Mouse (Mus musculus): ENCODE data around the gene Rflnb. TPM values are rescaled to one million over a fixed set of nuclear protein-coding genes. Genes with fewer than 3 reads are reported as not detected.

Rflnb gene
- polyA plus RNA-seq, 1 experiment = 18.8 TPM

GRCm38 (mm10) chr11:75973988-75974387 lies 53.6 kb downstream of the Rflnb start:
- no peaks in the 10 kb centered on the region for H3K36me3 ChIP-seq (ENCODE audit: control insufficient read depth, insufficient read depth, low read length)
- 94% methylated on average over 1 of the region's 1 CpGs for WGBS
- H3K4me1 ChIP-seq (ENCODE audit: control insufficient read depth, insufficient read depth, low read length) = no peaks in the 10 kb centered on the region

GRCm38 (mm10) chr11:75972916-75973567 lies 54.5 kb downstream of the Rflnb start:
- Histone ChIP-seq H3K36me3 (ENCODE audit: control insufficient read depth, insufficient read depth, low read length) (no peaks in the 10 kb centered on the region), H3K4me3 (ENCODE audit: insufficient read depth, low read depth, low read length) (no peak overlapping the region), H3K27ac (ENCODE audit: insufficient read depth, low read depth, low read length) (no peak overlapping the region), H3K27me3 (replicated peaks; ENCODE audit: control insufficient read depth, insufficient read depth, low read length) (no peaks in the 10 kb centered on the region), H3K4me1 (ENCODE audit: control insufficient read depth, insufficient read depth, low read length) (no peaks in the 10 kb centered on the region)
- TF ChIP-seq POLR2A (IDR thresholded peaks at IDR 0.05; ENCODE audit: low read depth, low read length) (no peak), CTCF (conservative IDR thresholded peaks at IDR 0.05; ENCODE audit: insufficient read depth, insufficient read length, low read depth, low read length) (no peak)
- 68% methylated on average over 7 of the region's 7 CpGs for WGBS
- no peak for DNase-seq

More at GRCm38 (mm10) chr11:75973988-75974387, 53.6 kb downstream of the Rflnb start:
- TF ChIP-seq CTCF (conservative IDR thresholded peaks at IDR 0.05; ENCODE audit: insufficient read depth, insufficient read length, low read depth, low read length) = peak; percentile 48
- TF ChIP-seq POLR2A (IDR thresholded peaks at IDR 0.05; ENCODE audit: low read depth, low read length) = no peak
- no peak overlapping the region for H3K4me3 ChIP-seq (ENCODE audit: insufficient read depth, low read depth, low read length)
- DNase-seq = peak; percentile 17
- no peaks in the 10 kb centered on the region for H3K27me3 ChIP-seq (replicated peaks; ENCODE audit: control insufficient read depth, insufficient read depth, low read length)
- H3K27ac ChIP-seq (ENCODE audit: insufficient read depth, low read depth, low read length) = no peak overlapping the region

GRCm38 (mm10) chr11:75972188-75972587 lies 55.4 kb downstream of the Rflnb start:
- H3K4me1 ChIP-seq (ENCODE audit: control insufficient read depth, insufficient read depth, low read length) = no peaks in the 10 kb centered on the region
- H3K27me3 ChIP-seq (replicated peaks; ENCODE audit: control insufficient read depth, insufficient read depth, low read length) = no peaks in the 10 kb centered on the region
- no peak for DNase-seq
- no peaks in the 10 kb centered on the region for H3K36me3 ChIP-seq (ENCODE audit: control insufficient read depth, insufficient read depth, low read length)
- no peak overlapping the region for H3K27ac ChIP-seq (ENCODE audit: insufficient read depth, low read depth, low read length)
- TF ChIP-seq CTCF (conservative IDR thresholded peaks at IDR 0.05; ENCODE audit: insufficient read depth, insufficient read length, low read depth, low read length) (no peak), POLR2A (IDR thresholded peaks at IDR 0.05; ENCODE audit: low read depth, low read length) (no peak)
- WGBS = 90% methylated on average over 3 of the region's 3 CpGs
- no peak overlapping the region for H3K4me3 ChIP-seq (ENCODE audit: insufficient read depth, low read depth, low read length)

- H3K27ac ChIP-seq (ENCODE audit: insufficient read depth, low read depth, low read length) = no peak overlapping the region
- WGBS = 30% methylated on average over 3 of the region's 3 CpGs
- peaks cover 2% of the 10 kb centered on the region; the same call in 1 of the 2 replicates for H3K4me1 ChIP-seq (ENCODE audit: control insufficient read depth, insufficient read depth, low read length)
- DNase-seq = no peak
- H3K27me3 ChIP-seq (replicated peaks; ENCODE audit: control insufficient read depth, insufficient read depth, low read length) = no peaks in the 10 kb centered on the region
- TF ChIP-seq CTCF (conservative IDR thresholded peaks at IDR 0.05; ENCODE audit: insufficient read depth, insufficient read length, low read depth, low read length) = peak; percentile 14; the same call in 1 of the 2 replicates
- no peak for TF ChIP-seq POLR2A (IDR thresholded peaks at IDR 0.05; ENCODE audit: low read depth, low read length)
- no peaks in the 10 kb centered on the region for H3K36me3 ChIP-seq (ENCODE audit: control insufficient read depth, insufficient read depth, low read length)
- no peak overlapping the region for H3K4me3 ChIP-seq (ENCODE audit: insufficient read depth, low read depth, low read length)
These were observed 57.0 kb downstream of the Rflnb start for GRCm38 (mm10) chr11:75970629-75971028.

Other genes starting within 250 kb of the Rflnb start
- 0.34 and 0.36 TPM in 2 replicates for gene Doc2b, start 231.7 kb downstream of the Rflnb start, polyA plus RNA-seq (2012; rRNA removed)
- 11.9 and 12.6 TPM in 2 replicates for gene Rph3al, start 89.4 kb downstream of the Rflnb start, polyA plus RNA-seq (2012; rRNA removed)
- gene 1700016K19Rik, start 27.9 kb downstream of the Rflnb start, polyA plus RNA-seq (2012; rRNA removed) = 0.08 and 0.10 TPM in 2 replicates
- gene Vps53, start 151.9 kb upstream of the Rflnb start, polyA plus RNA-seq (2012; rRNA removed) = 46.2 and 47.5 TPM in 2 replicates
- gene Fam57a, start 151.9 kb upstream of the Rflnb start, polyA plus RNA-seq (2012; rRNA removed) = 5.8 and 6.1 TPM in 2 replicates
- gene Dbil5, start 189.8 kb upstream of the Rflnb start, polyA plus RNA-seq (2012; rRNA removed) = 0.58 and 1.1 TPM in 2 replicates
- 5.1 TPM in 2 replicates for gene Gemin4, start 189.9 kb upstream of the Rflnb start, polyA plus RNA-seq (2012; rRNA removed)
- 8.7 and 9.3 TPM in 2 replicates for gene Mrm3, start 215.9 kb upstream of the Rflnb start, polyA plus RNA-seq (2012; rRNA removed)
- 16.2 and 28.0 TPM in 2 replicates for gene Glod4, start 215.9 kb upstream of the Rflnb start, polyA plus RNA-seq (2012; rRNA removed)

All from kidney, adult 2 months (tissue).